Mouse (Mus musculus): Measurements from ENCODE around the gene Pcyt1a. TPM values are rescaled to one million over a fixed set of nuclear protein-coding genes. Genes with fewer than 3 reads are reported as not detected.

Gene Pcyt1a
- total RNA-seq (2017) = 76.7 and 81.5 TPM in 2 replicates

DNA sequence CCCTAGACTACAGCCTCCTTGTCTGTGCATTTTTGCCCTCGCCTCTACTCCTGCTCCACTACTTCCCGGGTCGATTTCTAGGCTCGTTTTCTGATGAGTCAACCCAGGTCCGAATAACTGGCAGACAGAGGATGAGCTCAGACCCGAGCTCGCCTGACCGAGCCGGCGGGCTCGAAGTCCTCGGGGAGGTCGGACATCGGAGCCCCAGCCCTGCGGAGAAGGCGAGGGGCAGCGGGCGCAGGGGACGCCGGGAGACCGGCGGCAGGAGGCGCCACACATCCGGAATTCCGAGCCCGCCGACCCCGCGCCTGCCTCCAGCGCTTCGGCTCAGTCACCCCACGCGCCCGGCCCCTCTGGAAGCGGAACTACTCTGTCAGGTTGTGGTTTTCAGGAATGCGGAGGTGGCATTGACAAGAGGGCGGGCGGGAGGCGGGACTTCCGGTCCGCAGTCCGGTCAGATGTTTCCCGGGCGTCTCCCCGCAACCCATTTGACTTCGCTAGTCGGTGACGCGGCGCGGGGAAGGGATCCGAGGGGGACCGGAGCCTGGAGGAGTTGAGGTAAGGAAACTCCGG lies at the start of gene Pcyt1a:
Gene Pcyt1a (plus strand): TSS at position 448 of the 573 bp plus-strand sequence.
- ATAC-seq (replicated peaks; ENCODE audit: low read depth, poor library complexity, severe bottlenecking) = peak; percentile 81

DNA sequence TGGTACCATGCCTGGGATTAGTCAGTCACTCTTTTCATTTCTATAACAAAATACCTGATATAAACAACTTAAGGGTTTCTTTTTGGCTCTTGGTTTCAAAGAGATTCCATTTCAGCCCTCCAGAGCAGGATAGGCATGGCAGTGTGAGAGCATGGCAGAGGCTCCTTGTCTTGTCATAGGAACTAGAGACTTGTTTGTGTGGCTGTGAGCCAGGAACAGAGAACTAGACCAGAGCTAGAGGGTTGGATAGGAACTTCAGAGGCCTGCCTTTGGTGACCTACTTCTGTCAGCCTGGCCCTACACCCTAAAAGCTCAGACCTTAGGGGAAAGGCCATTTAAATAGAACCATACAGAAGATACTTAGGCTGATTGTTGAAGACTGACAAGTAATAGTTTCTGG lies 47.8 kb upstream of the Pcyt1a start:
- ATAC-seq (replicated peaks; ENCODE audit: low read depth, poor library complexity, severe bottlenecking) = no peak

DNA sequence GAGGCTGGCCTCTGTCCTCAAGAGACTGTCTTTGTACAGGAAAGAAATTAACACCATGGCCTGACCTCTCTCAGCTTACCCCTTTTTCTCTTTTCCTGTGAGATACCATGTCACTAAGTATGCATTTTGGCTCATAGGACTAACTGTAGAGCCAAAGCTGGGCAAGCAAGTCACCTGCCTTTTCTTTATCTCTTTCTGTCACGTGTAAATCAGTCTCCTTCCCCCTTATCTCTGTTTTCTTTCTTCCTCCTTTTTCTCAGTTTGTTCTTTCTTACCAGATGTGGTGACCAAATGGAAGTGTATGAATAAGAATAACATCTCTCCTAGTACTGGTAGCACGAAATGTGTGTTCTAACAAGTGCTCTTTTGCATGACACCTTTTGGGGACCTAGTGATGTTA lies 45.8 kb upstream of the Pcyt1a start:
- ATAC-seq (replicated peaks; ENCODE audit: low read depth, poor library complexity, severe bottlenecking) = no peak

DNA sequence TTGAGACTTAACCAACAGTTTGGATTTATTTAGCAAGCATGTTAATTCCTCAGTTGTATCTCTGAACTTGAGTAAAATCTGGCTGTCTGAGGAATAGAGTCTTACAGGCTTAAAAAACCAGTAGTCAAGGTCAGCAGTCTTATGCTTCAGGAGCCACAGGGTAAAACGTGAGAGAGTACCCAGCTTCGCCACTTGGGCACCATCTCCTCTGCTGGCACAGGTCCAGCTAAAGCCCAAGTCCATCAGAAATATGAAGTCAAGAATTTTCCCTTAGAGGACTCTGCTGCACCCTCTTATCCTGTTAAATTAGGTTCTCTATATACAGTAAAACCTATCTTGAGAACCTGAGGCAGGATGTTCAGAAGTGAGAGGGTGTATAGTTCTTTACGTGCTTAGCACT lies 43.9 kb upstream of the Pcyt1a start:
- ATAC-seq (replicated peaks; ENCODE audit: low read depth, poor library complexity, severe bottlenecking) = no peak

DNA sequence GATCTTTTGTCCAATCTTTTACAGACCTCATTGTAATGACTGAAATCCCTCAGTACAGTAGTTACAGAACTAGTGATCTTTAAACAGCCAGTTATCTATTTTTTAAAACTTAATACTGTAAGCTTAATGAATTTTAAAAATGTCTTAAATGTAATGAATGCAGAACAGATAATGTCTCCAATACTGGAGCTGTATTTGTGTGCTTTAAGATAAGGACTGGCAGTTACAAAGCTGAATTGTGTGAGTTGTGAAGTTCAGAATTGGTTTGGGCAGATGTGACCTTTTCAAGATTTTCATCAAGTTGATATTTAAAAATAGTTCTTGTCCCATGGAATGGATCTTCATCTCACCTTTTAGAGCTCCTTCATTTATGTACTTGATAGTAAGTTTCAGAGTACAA lies 41.7 kb upstream of the Pcyt1a start:
- no peak for ATAC-seq (replicated peaks; ENCODE audit: low read depth, poor library complexity, severe bottlenecking)

DNA sequence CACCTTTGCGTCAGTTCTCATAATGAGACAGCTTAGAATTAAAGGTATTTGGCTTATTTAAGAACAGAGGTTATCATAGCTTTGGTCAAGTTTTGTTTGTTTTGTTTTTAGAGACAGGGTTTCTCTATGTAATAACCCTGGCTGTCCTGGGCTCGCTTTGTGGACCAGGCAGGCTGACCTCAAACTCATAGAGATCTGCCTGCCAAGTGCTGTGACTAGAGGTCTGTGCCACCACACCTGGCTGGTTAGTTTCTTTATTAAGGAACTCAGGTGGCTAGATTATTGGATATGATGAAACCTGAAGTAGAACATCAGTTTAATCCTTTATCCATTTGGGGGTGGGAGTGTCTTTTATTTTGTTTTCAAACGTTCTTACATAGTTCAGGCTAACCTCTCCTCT lies 40.9 kb upstream of the Pcyt1a start:
- no peak for ATAC-seq (replicated peaks; ENCODE audit: low read depth, poor library complexity, severe bottlenecking)

DNA sequence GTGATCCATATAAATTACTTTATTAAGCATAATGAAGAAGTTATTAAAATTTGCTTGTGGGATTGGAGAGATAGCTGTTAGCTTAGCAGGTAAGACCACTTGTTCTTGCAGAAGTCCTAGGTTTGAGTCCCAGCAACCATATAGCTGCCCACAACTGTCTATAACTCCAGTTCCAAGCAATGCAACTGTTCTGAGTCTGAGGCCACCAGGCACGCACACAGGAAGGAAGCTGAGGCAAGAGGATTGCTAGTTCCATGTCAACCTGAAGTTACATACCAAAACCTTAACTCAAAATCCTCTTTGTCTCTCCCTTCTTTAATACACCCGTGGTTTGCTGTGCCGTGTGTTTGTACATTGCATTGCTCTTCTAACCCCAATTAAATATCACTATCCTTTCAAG lies 39.8 kb upstream of the Pcyt1a start:
- ATAC-seq (replicated peaks; ENCODE audit: low read depth, poor library complexity, severe bottlenecking) = no peak

DNA sequence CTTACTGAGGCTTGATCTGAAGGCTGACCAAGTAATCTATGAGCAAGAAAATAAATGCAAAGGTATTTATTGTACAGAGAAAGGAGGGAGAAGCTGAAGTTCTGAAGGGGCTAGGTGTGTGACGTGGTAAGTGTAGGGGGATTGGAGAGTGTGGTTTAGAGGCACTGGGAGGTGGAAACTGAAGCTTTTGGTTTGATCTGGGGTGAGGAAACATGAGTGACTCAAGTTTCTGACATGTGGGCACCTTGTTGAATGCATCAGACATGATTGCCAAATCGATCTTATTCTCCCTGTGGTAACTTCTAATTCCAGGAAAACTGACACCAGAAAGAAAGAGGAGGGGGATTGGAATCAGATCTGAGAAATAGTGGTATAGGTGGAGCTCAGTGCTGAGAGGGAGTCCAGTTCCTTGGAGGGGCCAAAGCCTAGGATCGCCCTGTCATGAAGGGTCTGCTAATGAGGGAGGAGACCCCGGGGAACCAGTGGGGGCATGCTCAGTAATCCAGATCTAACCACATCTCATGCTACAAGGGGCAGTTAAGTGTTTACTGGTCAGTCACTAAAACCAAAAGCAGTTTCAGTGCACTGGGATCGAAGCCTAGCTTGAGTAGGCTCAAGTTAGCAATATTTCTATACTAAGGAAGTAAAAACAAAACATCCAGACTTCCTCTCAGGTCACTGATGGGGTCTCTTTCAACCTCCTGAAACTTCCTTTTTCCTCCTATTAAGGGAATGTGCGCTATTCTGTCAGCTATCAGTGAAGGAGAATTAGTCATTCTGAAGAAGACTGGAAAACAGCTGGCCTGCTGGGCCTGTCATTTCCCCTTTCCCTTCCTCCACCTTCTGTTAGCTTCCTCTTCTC lies 34.8 kb upstream of the Pcyt1a start:
- ATAC-seq (replicated peaks; ENCODE audit: low read depth, poor library complexity, severe bottlenecking) = peak; percentile 45

DNA sequence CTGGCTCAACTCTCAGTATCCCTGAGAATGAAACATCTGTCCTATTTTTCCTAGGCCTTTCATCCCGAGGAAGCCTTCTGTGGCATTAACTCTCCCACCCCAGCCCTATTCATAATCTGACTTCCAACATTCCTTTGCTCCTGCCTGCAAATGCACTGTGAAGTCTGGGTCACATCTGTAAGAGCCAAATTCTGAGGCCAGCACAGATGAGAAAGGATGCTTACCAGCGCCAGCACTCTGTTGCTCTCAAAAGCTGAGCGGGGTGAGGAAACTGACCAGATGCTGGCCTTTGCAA lies 34.2 kb upstream of the Pcyt1a start:
- ATAC-seq (replicated peaks; ENCODE audit: low read depth, poor library complexity, severe bottlenecking) = no peak

DNA sequence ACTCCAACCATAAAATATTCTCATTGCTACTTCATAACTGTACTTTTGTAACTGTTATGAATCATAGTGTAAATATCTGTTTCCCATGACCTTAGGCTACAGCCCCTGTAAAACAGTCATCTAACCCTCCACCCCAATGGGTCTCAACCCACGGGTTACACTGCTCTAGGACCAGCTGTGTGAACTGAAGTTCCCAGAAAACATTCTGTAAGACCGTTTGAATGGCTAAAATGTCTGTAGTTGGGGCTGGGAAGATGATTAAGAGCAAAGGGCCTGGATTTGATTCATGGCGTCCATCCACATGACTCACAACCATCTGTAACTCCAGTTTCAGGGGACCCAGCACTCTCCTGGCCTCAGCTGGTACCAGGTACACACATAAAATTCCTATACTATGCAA lies 32.5 kb upstream of the Pcyt1a start:
- ATAC-seq (replicated peaks; ENCODE audit: low read depth, poor library complexity, severe bottlenecking) = no peak

DNA sequence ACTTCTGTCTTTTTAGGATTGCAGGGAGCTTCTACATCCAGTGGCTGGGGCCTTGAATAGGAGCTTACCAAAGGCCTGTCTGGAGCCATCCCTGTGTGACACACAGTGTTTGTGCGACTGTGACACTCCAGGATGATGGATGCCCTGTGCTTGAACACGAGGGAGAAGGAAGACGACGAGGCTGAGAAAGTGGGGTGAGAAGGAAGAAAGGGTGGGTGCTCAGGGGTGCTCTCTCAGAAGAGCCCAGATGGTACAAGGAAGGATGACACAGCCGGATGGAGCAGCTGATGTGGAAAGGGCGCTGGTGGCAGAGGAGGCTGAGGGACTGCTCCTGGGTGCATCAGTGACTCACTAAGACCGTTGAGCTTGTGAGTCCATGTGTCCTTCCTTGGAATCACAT lies 30.5 kb upstream of the Pcyt1a start, which contains the start of gene Tm4sf19:
Gene Tm4sf19 (plus strand): TSS at position 240 of the 400 bp plus-strand sequence.
- no peak for ATAC-seq (replicated peaks; ENCODE audit: low read depth, poor library complexity, severe bottlenecking)

DNA sequence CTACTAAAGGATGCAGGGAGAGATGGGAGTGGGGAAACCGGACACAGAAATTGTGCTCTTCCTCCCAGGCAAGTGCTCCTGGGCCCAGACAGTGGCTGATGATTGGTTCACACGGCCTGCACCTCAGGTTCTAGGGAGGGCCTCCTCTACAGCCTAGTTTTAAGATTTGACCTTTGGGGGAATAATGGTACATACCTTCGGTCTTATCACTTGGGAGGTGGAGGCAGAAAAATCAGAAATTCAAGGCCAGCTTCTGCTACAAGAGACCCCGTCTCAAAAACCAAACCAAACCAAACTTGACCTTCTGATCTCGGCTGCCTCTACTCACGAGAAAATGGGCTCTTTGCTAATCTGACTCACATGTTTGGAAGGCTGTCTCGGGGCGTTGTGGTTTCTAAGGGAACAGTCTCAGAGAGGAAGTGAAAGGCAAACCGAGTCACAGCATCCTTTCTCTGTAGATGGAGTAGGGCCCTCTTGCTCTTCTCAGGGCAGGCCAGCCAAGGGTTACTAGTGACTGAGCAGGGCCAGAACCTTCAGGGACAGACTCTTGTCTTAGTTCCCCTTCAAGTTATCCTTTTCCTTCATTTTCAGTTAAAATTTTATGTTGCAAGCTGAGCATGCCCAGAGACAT lies 29.3 kb upstream of the Pcyt1a start:
- ATAC-seq (replicated peaks; ENCODE audit: low read depth, poor library complexity, severe bottlenecking) = peak; percentile 80

DNA sequence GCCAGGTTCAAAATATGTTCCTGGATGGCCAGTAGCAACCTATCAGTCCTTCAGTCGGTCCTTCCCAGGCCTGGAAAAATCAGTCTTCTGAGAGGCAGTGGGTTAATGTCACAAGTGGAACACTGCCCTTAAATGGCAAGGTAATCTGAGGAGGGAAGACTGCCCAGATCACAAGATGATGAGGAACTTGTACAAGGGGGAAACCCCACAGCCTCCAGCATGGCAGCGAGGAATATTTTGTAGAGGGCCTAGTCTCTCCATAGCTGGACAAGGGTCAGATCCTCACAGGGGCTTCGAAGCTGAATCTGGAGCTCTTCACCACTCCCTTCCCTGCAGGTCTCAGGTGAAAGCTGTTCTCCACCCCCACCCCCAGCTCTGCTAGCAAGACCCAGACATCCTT lies 27.9 kb upstream of the Pcyt1a start:
- ATAC-seq (replicated peaks; ENCODE audit: low read depth, poor library complexity, severe bottlenecking) = no peak

DNA sequence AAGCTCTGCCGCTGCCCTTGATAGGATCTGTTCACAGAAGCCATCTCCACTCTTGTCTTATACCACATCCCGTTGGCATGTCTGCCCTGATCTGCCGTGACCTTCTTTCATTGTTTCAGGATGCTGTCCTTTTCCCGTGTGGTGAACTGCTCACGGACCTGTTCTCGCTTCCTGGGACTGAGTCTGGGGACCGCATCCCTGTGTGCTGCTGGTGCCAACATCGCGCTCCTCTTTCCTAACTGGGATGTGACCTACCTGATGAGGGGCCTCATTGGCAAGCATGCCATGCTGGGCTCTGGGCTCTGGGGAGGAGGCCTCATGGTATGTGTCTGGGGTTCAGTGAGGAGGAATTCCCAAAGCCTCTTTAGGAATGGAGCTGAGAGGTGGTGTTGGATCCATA lies 25.0 kb upstream of the Pcyt1a start:
- no peak for ATAC-seq (replicated peaks; ENCODE audit: low read depth, poor library complexity, severe bottlenecking)

DNA sequence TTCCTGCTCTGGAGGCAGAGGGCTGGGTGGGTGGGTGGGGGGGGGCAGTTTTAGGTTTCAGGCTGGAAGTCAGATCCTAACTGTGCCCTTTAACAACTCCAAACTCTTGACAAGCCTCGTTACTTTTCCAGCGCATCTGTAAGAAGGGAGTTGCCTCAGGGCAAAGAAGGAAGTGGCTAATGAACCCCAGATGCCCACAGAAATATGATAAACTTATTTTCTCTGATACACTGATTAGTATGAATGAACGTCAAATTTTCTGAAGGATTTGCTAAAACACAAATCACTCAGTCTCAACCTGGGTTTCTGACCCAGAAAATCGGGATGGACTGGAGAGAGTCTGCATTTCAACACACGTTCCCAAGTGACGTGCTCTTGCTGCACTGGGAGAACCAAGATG lies 24.1 kb upstream of the Pcyt1a start:
- ATAC-seq (replicated peaks; ENCODE audit: low read depth, poor library complexity, severe bottlenecking) = no peak

DNA sequence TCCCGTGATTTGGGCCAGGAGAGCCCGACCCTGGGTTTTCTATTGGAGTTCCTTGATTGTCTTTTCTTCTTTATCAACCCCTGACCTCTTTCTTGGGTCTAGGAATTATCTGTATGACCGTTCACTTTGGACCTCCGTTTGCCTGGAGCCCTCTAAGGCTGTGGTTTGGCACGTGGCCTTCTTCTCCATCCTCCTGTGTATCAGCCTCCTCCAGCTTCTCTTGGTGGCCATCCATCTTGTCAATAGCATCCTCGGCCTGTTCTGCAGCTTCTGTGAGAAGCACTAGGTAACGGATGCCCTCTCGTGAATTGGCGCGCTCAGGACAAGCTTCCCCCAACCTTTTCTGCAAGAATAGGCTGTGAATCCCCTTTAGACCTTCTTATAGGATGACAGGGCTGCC lies 23.0 kb upstream of the Pcyt1a start:
- peak; percentile 62; the same call in 1 of the 2 replicates for ATAC-seq (replicated peaks; ENCODE audit: low read depth, poor library complexity, severe bottlenecking)

DNA sequence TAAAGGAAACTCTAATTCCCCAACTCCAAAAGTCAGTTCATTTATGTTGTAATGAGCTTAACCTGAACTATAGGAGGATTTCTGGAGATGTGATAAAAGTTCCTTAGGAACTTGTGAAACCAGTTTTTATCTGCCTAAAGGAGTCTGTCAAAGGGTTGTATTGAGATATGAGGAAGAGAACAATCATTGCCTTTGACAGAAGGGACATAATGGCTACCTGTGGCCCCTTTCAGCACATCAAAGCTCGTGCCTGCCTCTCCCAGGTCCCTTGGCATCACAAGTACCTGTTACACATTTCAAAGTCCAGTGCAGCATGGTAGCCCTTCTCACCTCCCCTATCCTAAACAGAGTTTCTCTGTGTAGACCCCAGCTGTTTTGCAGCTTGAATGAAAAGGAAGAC lies 13.3 kb upstream of the Pcyt1a start:
- ATAC-seq (replicated peaks; ENCODE audit: low read depth, poor library complexity, severe bottlenecking) = no peak

DNA sequence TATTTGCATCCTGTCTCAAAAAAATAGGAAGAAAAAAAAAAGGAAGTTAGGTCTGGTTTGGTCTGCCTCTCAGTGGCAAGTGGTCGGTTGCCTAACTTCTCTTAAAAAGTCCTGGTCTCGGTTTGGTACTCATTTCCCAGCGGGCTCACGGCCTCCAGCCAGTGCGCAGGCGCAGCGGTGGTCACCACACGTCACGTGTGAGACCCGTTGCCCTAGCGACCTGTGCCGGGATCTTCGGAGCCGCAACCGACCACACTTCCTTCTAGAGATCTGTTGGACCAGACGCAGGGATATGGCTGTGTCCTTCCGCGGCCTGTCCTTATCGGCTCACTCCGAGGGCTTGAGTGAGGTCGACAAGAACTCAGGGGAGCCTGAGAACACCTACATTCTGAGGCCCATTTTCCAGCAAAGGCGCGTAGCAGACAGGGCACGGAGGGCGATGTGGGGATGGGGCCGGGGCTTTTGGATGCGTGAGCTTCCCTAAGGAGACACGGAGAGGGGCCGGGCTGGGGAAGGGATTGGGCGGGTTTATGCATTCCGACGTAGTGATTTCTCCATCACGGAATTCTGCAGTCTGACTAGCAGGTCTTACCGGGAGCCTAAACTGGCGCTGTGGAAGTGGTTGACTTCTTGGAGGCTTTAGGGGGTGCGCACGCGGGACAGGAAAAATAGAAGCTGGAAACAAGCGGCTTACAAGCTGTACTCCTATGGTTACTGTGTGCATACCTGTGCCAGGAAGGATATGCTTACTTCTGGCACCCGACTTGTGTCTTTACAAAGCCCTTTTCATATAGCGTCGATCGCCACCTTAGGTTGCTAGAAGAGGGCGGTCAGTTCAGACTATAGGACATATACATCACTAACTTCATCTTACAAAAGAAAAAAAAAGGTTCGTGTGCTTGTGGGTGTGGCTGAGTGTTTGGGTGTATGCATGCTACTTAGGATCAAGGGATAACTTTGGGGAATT lies 10.9 kb upstream of the Pcyt1a start, which contains the start of gene Tctex1d2:
Gene Tctex1d2 (plus strand): TSS at position 186 of the 967 bp plus-strand sequence.
- peak; percentile 99 for ATAC-seq (replicated peaks; ENCODE audit: low read depth, poor library complexity, severe bottlenecking)

DNA sequence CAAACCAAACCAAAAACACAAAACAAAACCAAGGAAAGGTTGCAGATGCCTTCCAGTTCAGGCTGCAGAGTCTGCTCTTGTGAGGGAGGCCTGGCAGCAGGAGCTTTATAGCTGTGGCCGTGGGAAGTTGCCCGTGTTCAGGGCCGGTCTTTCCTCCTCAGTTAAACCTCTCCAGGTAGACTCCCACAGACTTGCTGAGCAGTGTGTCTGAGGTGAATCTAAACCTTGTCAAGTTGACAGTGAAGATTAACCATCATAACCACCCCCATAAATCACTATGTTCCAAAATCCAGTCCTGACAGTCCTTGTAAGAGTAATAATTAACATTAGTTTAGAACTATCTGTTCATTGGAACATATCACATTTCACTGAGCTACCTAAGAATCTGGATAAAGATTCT lies 3.2 kb upstream of the Pcyt1a start:
- no peak for ATAC-seq (replicated peaks; ENCODE audit: low read depth, poor library complexity, severe bottlenecking)

DNA sequence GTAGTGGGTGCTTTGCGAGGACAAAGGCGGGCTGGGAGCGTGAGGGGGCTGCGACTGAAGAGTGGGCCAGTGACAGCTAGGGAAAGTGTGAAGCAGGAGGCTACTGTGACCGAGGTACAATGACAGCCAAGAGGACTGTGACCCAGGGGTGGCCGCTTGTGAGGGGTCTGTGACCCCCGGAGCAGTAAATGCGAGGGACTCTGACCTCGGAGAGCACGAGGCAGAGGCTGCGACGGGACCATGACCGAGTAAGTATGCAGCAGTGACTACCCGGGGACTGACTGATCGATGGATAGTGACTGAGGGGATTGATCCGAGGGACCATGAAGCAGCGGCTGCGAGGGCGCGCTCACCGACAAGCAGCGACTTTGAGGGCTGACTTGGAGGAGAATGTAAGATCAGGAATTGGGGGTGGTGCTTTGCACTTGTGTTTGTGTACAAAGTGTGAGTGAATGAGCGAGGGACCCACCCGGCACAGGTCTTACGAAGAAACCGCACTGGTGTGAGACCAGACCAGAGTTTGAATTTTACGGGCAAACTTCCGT lies 398 bp downstream of the Pcyt1a start:
- peak; percentile 26 for ATAC-seq (replicated peaks; ENCODE audit: low read depth, poor library complexity, severe bottlenecking)
